In genomic region chr16:32173401-32173800, GRCm38 (mm10) we compare ENCODE assay signal across 33 mouse cellular contexts. TPM values are rescaled to one million over a fixed set of nuclear protein-coding genes. Genes with fewer than 3 reads are reported as not detected.
DNase-seq lines count a peak whose midpoint lies in the region; ATAC-seq and TF ChIP-seq lines count a peak whose summit lies in the region.
"Had no signal": no experiment of that assay in that cellular context is flagged by ENCODE, and none has a peak within 500 bp of the region (broad histone marks: within the 10 kb centered on the region; RNA-seq: fewer than 3 reads in every experiment).

No protein-coding gene starts in this region.

- H3K27me3 ChIP-seq in kidney, embryonic 16.5 days (ENCODE audit: insufficient read depth, low read length), result no peaks in the 10 kb centered on the region
- H3K27me3 ChIP-seq in heart, adult 2 months (ENCODE audit: control insufficient read depth, insufficient read depth, low read length), result no peaks in the 10 kb centered on the region; the same call in 1 of the 2 replicates
- no peaks in the 10 kb centered on the region for H3K27me3 ChIP-seq in forebrain, postnatal 0 days (ENCODE audit: insufficient read depth, low read length)
- H3K27me3 ChIP-seq: heart, embryonic 12.5 days; liver, embryonic 15.5 days; lung, embryonic 15.5 days; neural tube, embryonic 12.5 days; stomach, embryonic 15.5 days had no signal

- H3K79me2 ChIP-seq in heart, adult 2 months (replicated peaks; ENCODE audit: control insufficient read depth, insufficient read depth, low read length), result no peaks in the 10 kb centered on the region

- no peak for TF ChIP-seq EP300 in heart, adult 2 months (IDR thresholded peaks at IDR 0.05; ENCODE audit: insufficient read depth, low read depth, low read length)

- TF ChIP-seq CTCF in heart, adult 2 months (IDR thresholded peaks at IDR 0.05), result no peak
- no peak for TF ChIP-seq CTCF in forebrain, postnatal 0 days (IDR thresholded peaks at IDR 0.05; ENCODE audit: low read depth)

- TF ChIP-seq POLR2A in heart, adult 2 months (IDR thresholded peaks at IDR 0.05; ENCODE audit: insufficient read depth, low read depth, low read length), result no peak

- no peak overlapping the region for H3K9ac ChIP-seq in kidney, embryonic 16.5 days (replicated peaks; ENCODE audit: low read length)
- H3K9ac ChIP-seq in heart, adult 2 months (ENCODE audit: low read depth, low read length), result no peak overlapping the region
- H3K9ac ChIP-seq in forebrain, postnatal 0 days, result no peak overlapping the region
- H3K9ac ChIP-seq: heart, embryonic 12.5 days; hindbrain, embryonic 14.5 days; liver, embryonic 15.5 days; lung, embryonic 15.5 days; neural tube, embryonic 12.5 days; stomach, embryonic 15.5 days had no signal

- DNase-seq in kidney, adult 18-20 months, result peak; percentile 47
- DNase-seq in kidney, adult 9 months, result no peak
- peak; percentile 66 for DNase-seq in R1 (ENCODE audit: low read depth, low spot score)
- DNase-seq in gastrocnemius, postnatal 25 days, result no peak
- DNase-seq in heart, adult 2 months, result no peak
- DNase-seq in forebrain, postnatal 0 days, result no peak
- DNase-seq: adrenal gland, postnatal 10 days; cerebellum, adult 9-10 months; cerebellum, postnatal 36 days; gastrocnemius, postnatal 36 days; heart, adult 18-20 months; liver; right cerebral cortex, adult 18-20 months; right cerebral cortex, postnatal 4 days; thymus, postnatal 14 days had no signal

- peaks cover 12% of the 10 kb centered on the region for H3K4me1 ChIP-seq in kidney, embryonic 16.5 days (ENCODE audit: insufficient read depth, low read length)
- no peaks in the 10 kb centered on the region for H3K4me1 ChIP-seq in heart, adult 2 months (ENCODE audit: control insufficient read depth, insufficient read depth, low read length)
- H3K4me1 ChIP-seq in forebrain, postnatal 0 days (ENCODE audit: insufficient read depth), result no peaks in the 10 kb centered on the region
- H3K4me1 ChIP-seq: neural tube, embryonic 12.5 days; stomach, embryonic 15.5 days had no signal

- no peak overlapping the region for H3K4me3 ChIP-seq in kidney, embryonic 16.5 days (ENCODE audit: low read length)
- H3K4me3 ChIP-seq in heart, adult 2 months, result no peak overlapping the region
- H3K4me3 ChIP-seq in forebrain, postnatal 0 days (ENCODE audit: low read depth, low read length), result no peak overlapping the region
- H3K4me3 ChIP-seq: heart, embryonic 12.5 days; liver, embryonic 15.5 days; lung, embryonic 15.5 days; neural tube, embryonic 12.5 days; stomach, embryonic 15.5 days had no signal

- intact Hi-C loops in heart, adult 2 months (cut with DNase I), result no loop called here

- H3K36me3 ChIP-seq in kidney, embryonic 16.5 days (ENCODE audit: insufficient read depth, low read length), result no peaks in the 10 kb centered on the region
- H3K36me3 ChIP-seq in heart, adult 2 months (ENCODE audit: control insufficient read depth, insufficient read depth, low read length), result no peaks in the 10 kb centered on the region; the same call in 1 of the 2 replicates
- H3K36me3 ChIP-seq in forebrain, postnatal 0 days (ENCODE audit: insufficient read depth), result no peaks in the 10 kb centered on the region
- H3K36me3 ChIP-seq: heart, embryonic 12.5 days; liver, embryonic 15.5 days; lung, embryonic 15.5 days; neural tube, embryonic 12.5 days; stomach, embryonic 15.5 days had no signal

- peaks cover 4% of the 10 kb centered on the region; the same call in 1 of the 2 replicates for H3K9me3 ChIP-seq in kidney, embryonic 16.5 days (ENCODE audit: low read length)
- H3K9me3 ChIP-seq in forebrain, postnatal 0 days (ENCODE audit: low read length), result no peaks in the 10 kb centered on the region
- H3K9me3 ChIP-seq: heart, embryonic 12.5 days; liver, embryonic 15.5 days; lung, embryonic 15.5 days; neural tube, embryonic 12.5 days; stomach, embryonic 15.5 days had no signal

- peak; percentile 60; the same call in 1 of the 2 replicates for ATAC-seq in kidney, embryonic 16.5 days (ENCODE audit: low FRiP score, low TSS enrichment)
- ATAC-seq in forebrain, postnatal 0 days, result no peak
- ATAC-seq: forebrain, embryonic 14.5 days; intestine, postnatal 0 days; midbrain, embryonic 16.5 days had no signal

- 0 out of 2 replicates have a peak overlapping the region, but pooled peaks have one; percentile 5 for H3K4me2 ChIP-seq in kidney, embryonic 16.5 days (replicated peaks; ENCODE audit: low read depth, low read length)
- H3K4me2 ChIP-seq in forebrain, postnatal 0 days (ENCODE audit: low read depth), result no peak overlapping the region
- H3K4me2 ChIP-seq: heart, embryonic 12.5 days; hindbrain, embryonic 14.5 days; liver, embryonic 15.5 days; lung, embryonic 15.5 days; midbrain, embryonic 11.5 days; neural tube, embryonic 12.5 days; stomach, embryonic 15.5 days had no signal

- H3K27ac ChIP-seq in kidney, embryonic 16.5 days (ENCODE audit: low read length), result no peak overlapping the region; the same call in 1 of the 2 replicates
- no peak overlapping the region for H3K27ac ChIP-seq in heart, adult 2 months
- H3K27ac ChIP-seq in forebrain, postnatal 0 days (ENCODE audit: low read depth, low read length), result no peak overlapping the region
- H3K27ac ChIP-seq: hindbrain, embryonic 14.5 days; liver, embryonic 15.5 days; lung, embryonic 15.5 days; neural tube, embryonic 12.5 days; stomach, embryonic 15.5 days had no signal

- WGBS in kidney, embryonic 16.5 days, result 46% methylated on average over 11 of the region's 11 CpGs
- 63% methylated on average over 11 of the region's 11 CpGs for WGBS in heart, adult 2 months
- 71% methylated on average over 11 of the region's 11 CpGs for WGBS in forebrain, postnatal 0 days

RNA-seq across cellular contexts. Expression of gene Bex6, which starts 6.2 kb away (rescaled TPM):
- not detected in 2 replicates for polyA plus RNA-seq in kidney, embryonic 16.5 days (2015; fragmentation: Nextera tagmentation; extraction: Ambion mirVana)
- total RNA-seq in gastrocnemius, postnatal 25 days (2021), result not detected
- not detected for total RNA-seq in heart, adult 2 months (2021)
- polyA plus RNA-seq in heart, adult 2 months (2012; rRNA removed), result not detected in 2 replicates
- total RNA-seq in forebrain, postnatal 0 days (2014; rRNA removed), result not detected in 2 replicates
- not detected in 2 replicates for polyA plus RNA-seq in forebrain, postnatal 0 days (2015; fragmentation: Nextera tagmentation; extraction: Ambion mirVana)
- total RNA-seq: adrenal gland, postnatal 10 days; gastrocnemius, adult 18-20 months; gastrocnemius, postnatal 36 days; heart, adult 18-20 months; layer of hippocampus, postnatal 10 days; left cerebral cortex, adult 18-20 months; left cerebral cortex, postnatal 14 days had no signal
- polyA plus RNA-seq: embryonic facial prominence, embryonic 11.5 days; forebrain, embryonic 14.5 days; frontal cortex, adult 2 months; heart, embryonic 12.5 days; heart, postnatal 0 days; hindbrain, embryonic 14.5 days; midbrain, embryonic 11.5 days; midbrain, embryonic 16.5 days; neural tube, embryonic 12.5 days had no signal

RNA-seq across cellular contexts. Expression of gene Nrros, which starts 8.0 kb away (rescaled TPM):
- polyA plus RNA-seq in kidney, embryonic 16.5 days (2015; fragmentation: Nextera tagmentation; extraction: Ambion mirVana), result 18.1 and 22.2 TPM in 2 replicates
- 1 to 10 TPM; 1.9 to 2.5 TPM for total RNA-seq in gastrocnemius, postnatal 25 days (2021)
- total RNA-seq in heart, adult 2 months (2021), result 1 to 10 TPM; 3.9 to 4.7 TPM
- 9.1 and 9.5 TPM in 2 replicates for polyA plus RNA-seq in heart, adult 2 months (2012; rRNA removed)
- total RNA-seq in forebrain, postnatal 0 days (2014; rRNA removed), result 10.2 and 12.5 TPM in 2 replicates
- 6.4 and 7.6 TPM in 2 replicates for polyA plus RNA-seq in forebrain, postnatal 0 days (2015; fragmentation: Nextera tagmentation; extraction: Ambion mirVana)

Comparison
In these comparisons a context has a peak if more than half of its experiments do, and no peak if none do; other contexts are left out.
1. DNase-seq: peak in kidney, adult 18-20 months (single experiment) and R1 (single experiment); none in kidney, adult 9 months (single experiment), gastrocnemius, postnatal 25 days (single experiment), heart, adult 2 months (0 of 2) and forebrain, postnatal 0 days (single experiment).